Mouse (Mus musculus): ENCODE measurements around the gene Fgfr2.

DNA sequence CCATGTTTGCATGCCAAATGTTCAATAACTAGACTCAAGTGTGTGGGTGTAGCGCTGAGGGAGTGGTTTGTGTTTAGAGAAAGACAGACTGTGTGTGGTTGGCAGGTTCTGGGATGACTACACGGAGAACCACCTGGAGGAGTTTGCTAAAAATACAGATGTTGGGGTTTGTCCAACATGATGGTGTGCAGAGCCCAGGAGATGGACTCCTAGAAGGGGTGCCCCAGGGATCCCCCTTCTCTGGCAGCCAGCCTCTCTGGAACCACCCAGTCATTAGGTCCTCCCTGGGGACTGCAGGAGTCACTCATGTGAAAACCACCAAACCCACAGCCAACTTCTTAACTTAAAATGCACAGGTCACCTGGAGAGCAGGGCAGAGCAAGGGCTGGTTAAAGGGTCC lies 14.5 kb downstream of the Fgfr2 start:
- no peak for TF ChIP-seq POLR2A (IDR thresholded peaks at IDR 0.05; ENCODE audit: insufficient read length, low read depth)
- TF ChIP-seq TCF12 (IDR thresholded peaks at IDR 0.05; ENCODE audit: insufficient read depth, poor library complexity, severe bottlenecking), result no peak
